Mouse (Mus musculus): ENCODE data around the gene Klk11.

Gene Klk11

GRCm38 (mm10) chr7:43774364-43774763 is at the start of gene Klk11:
Gene Klk11, plus strand, starts transcription at chr7:43774604.
- DNase-seq, result no peak

- no peak for DNase-seq
These were observed 26.6 kb upstream of the Klk11 start for GRCm38 (mm10) chr7:43747788-43748187.

GRCm38 (mm10) chr7:43752806-43753205 is 21.6 kb upstream of the Klk11 start:
- DNase-seq, result no peak

DNA sequence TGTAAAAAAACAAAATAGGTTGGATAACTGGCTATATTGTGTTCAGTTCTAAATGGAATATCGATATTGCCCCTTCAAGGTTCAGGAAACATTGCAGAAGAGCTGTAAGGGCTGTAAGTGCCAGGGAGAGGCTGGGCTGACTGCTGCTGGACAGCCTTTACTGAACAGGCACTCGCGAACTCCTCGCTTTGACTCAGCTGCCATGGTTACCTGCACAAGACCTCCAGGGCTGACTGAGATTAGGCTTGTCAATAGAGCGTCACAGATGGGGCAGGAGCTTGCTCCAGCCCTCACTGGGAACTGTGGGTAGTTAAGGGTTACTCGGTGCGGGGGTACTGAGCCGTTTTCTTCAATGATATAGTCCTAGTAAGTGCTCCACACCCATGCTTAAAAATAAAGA is 7.9 kb upstream of the Klk11 start:
- no peak for DNase-seq

DNA sequence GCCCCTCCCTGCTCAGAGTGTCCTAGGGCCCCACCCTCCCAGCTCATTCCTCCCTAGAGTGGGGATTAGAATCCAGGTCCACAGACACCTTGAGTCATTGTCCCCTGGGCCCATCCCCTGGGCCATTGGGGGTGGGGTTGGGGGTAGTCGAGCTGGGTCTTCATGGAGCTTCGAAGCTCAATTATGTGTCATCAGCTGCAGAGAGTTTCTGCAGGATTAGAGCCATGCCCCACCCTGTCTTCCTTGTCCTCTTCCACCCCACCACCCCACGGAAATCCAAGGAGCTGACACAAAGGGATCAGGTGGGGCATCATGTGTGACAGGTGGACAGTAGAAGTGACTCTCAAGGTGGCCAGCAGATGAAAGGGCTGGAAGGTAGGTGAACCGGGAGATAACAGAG is 5.8 kb upstream of the Klk11 start, which contains the start of gene Klk12:
Klk12 (plus strand) TSS at position 301 of the 400 bp plus-strand sequence.
- DNase-seq, result no peak

DNA sequence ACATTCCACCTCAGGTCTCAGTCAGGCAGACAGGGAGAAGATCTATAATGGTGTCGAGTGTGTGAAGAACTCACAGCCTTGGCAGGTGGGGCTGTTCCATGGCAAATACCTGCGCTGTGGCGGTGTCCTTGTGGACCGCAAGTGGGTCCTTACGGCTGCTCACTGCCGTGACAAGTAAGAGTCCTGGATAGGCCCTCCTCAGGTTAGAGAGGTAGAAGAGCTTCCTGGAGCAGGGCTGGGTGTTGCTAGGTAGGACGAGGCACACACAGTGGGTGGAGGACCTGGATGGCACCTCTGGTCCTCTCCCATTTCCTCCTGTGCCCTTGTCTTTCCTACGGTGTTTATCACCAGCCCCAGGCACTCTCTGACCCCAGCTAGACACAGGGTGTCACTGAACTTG is 4.8 kb upstream of the Klk11 start:
- no peak for DNase-seq

DNA sequence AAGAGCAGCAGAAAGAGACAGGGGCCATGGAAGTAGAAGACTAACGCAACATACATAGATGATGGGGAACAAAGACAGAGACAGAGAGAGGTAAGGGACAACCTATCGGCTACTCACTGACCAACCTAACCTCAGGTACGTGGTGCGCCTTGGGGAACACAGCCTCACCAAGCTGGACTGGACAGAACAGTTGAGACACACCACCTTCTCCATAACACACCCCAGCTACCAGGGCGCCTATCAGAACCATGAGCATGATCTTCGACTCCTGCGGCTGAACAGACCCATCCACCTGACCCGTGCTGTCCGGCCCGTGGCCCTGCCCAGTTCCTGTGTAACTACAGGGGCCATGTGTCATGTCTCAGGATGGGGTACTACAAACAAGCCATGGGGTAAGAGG is 3.7 kb upstream of the Klk11 start:
- no peak for DNase-seq

DNA sequence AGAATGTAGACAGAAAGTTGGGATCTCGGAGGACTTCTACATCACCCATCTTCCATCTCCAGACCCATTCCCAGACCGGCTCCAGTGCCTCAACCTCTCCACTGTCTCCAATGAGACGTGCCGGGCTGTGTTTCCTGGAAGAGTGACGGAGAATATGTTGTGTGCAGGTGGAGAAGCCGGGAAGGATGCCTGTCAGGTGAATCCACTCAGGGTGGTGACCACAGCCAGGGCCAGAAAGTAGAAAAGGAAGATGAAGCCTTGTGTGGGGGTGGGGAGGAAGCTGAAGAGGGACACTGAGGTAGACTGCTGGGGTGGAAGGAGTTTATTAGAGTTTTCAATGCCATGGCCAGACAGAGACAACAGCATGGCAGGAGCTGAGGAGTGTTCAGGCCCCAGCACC is 2.5 kb upstream of the Klk11 start:
- no peak for DNase-seq

DNA sequence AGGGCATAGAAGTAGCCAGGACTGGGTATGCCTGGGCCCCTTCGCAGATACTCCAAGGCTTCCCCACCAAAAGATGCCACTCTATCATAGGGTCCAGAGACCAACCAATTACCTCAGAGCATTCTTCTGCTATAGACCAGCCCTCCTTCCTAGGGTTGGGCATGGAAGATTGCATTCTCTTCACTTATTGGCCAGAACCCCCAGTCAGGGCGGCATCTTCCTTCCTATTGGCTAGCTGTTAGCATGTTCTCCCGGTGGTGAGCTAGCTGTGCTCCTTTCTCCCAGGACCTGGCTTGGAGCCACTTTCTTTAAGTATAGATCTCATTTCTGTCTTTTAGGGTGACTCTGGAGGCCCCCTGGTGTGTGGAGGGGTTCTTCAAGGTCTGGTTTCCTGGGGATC is 1.5 kb upstream of the Klk11 start:
- DNase-seq, result no peak

DNA sequence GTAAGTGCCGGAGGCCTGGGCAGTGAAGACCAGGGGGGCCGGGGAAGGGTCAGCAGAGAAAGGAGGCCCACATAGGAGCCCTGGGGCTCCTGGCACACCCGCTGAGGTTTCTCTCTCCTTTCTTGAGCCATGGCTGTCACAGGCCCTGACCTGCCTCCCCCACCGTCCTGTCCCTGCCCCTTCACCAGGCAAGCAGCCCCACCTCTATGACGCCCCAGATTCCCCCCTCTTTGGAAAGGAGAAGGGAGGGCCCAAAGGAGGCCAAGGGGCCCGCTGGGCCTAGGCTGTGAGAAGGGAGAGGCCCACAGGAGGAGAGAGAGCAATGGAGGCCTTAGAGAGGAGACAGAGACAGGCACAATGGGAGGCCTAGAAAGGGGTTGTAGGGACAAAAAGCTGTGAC is 398 bp downstream of the Klk11 start:
- DNase-seq, result no peak

DNA sequence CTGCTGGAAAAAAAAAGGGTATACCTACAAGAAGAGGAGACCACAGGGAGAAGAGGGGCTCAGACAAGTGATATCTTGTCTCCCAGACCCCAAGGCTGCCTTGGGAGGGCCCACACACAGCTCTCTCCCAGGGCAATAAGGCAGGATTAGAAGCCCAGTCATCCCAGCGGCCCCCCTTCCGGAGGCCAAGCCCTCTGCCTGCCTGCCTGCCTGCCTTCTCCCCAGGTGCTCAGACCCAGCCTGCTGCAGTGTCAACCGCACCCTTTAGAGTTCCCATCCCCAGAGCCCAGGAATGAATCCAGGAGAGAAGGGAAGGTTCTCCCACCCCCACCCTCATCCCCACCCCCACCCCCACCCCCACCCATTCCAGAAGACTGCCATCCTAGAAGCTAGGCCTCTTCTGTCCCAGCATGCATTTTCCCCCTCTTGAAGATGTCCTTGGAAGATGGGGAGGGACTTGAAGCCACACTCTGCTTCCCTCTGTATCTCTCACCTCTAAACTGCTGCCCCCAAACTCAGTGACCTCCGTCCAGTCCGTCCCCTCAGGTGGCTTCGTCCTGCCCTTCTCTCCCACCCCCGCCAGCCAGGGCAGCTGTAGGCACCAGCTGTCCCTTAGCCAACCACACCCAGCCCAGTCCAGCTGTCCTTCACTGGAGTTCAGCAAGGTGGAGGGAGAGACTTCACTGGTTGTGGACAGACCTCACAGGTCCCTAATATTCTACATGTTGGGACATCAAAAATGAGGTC is 1.1 kb downstream of the Klk11 start:
- no peak for DNase-seq

GRCm38 (mm10) chr7:43776506-43776905 is 2.1 kb downstream of the Klk11 start:
- no peak for DNase-seq

DNA sequence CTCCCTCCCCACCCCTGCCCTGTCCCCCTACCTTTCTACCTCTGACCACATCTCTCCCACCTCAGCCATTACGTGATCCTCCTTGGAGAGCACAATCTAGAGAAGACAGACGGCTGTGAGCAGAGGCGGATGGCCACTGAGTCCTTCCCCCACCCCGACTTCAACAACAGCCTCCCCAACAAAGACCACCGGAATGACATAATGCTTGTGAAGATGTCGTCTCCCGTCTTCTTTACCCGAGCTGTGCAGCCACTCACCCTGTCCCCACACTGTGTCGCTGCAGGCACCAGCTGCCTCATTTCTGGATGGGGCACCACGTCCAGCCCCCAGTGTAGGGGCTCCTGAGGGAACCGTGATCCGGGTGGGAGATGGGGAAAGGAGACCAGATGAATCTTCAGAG is 3.0 kb downstream of the Klk11 start:
- no peak for DNase-seq

DNA sequence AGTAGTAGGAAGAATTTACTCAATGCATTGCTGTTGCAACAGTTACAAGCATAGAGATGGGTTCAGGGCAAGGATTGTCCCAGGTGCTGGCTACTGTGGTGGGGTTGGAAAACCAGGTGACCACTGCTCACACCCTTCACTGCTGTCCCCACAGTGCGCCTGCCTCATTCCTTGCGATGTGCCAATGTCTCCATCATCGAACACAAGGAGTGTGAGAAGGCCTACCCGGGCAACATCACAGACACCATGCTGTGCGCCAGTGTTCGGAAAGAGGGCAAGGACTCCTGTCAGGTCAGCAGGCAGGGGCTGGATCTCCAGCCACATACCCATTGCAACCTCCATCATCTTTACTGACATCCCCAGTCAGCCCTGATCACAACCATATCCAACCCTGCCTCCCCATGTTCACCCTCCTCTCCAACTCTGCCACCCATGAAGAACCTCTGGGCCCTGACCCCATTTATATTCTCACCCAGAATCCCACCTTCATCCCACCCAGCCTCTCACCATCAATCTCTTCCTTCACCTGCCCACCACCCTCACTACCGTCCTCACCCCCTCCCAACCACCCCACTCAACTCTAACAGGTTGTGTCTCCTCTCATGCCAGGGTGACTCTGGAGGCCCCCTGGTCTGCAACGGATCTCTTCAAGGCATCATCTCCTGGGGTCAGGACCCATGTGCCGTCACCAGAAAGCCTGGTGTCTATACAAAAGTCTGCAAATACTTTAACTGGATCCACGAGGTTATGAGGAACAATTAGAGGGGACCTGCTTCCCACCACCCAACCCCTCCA is 4.0 kb downstream of the Klk11 start:
- no peak for DNase-seq

DNA sequence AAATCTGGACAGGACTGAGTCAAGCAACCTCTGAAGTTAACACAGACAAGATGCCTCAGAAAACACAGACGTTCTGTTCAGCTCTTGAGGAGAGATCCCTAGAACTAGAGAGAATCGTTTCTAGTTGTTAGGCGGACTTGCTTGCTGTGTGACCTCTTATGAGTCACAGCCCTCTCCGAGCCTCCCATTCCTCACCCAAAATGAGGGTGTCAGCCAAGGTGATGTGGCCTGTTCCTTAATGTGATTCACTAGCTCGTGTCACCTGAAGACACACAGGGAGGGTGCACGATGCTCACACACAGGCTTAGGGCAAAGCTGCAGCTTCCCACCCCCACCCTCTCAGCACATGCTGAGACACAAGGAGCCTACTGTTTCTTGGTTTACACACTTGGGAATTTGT is 5.8 kb downstream of the Klk11 start:
- no peak for DNase-seq

GRCm38 (mm10) chr7:43780746-43781145 is 6.3 kb downstream of the Klk11 start, which contains the start of gene Klk10:
Gene Klk10, plus strand, starts transcription at chr7:43781035.
- no peak for DNase-seq

- no peak for DNase-seq
These were observed 7.1 kb downstream of the Klk11 start for GRCm38 (mm10) chr7:43781541-43781940.

GRCm38 (mm10) chr7:43782275-43783265 is 8.2 kb downstream of the Klk11 start:
- peak; percentile 51 for DNase-seq

- DNase-seq, result no peak
These were observed 10.9 kb downstream of the Klk11 start for GRCm38 (mm10) chr7:43785286-43785685.

GRCm38 (mm10) chr7:43788096-43788495 is 13.7 kb downstream of the Klk11 start:
- no peak for DNase-seq

DNA sequence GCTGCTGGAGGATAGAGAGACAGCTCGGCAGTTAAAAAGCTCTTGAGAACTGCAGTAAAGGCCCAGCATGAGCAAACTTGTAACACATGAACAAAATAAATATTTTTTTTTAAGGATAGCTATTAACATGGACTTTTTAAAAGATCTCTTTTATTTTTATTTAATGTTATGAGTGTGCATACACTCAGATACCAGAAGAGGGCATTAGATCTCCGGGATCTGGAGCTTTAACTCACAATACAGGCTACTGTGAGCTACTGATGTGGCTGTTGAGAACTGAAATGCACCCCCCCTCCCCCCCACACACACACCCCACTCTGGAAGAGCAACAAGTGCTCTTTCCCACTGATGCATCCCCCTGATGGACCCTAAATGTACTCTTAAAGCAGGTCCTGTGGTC is 14.9 kb downstream of the Klk11 start:
- DNase-seq, result no peak

DNA sequence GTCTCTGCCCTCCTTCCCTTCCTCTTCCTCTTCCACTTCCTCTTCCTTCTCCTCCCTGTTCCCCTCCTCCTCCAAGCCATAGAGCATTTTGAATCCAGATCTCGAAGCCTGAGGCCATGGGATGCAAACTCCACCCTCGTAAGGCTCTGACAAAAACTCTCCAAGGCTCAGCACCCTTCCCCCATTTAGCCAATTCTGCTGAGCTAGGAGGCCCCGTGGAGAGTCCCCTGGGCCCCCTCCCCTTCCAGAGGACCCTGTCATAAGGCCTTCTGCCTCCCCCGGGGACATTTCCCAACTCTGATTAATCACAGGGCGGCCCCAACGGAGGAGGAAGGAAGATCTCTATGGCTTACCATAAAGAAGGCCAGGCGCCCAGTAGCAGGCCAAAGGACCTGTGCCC is 17.2 kb downstream of the Klk11 start, which contains the start of gene Klk9:
Klk9 (plus strand) TSS at position 301 of the 400 bp plus-strand sequence.
- DNase-seq, result no peak

- DNase-seq, result no peak
These were observed 22.0 kb downstream of the Klk11 start for GRCm38 (mm10) chr7:43796355-43796754.
